ENCODE assay signal across 22 mouse cellular contexts in the genomic region with DNA sequence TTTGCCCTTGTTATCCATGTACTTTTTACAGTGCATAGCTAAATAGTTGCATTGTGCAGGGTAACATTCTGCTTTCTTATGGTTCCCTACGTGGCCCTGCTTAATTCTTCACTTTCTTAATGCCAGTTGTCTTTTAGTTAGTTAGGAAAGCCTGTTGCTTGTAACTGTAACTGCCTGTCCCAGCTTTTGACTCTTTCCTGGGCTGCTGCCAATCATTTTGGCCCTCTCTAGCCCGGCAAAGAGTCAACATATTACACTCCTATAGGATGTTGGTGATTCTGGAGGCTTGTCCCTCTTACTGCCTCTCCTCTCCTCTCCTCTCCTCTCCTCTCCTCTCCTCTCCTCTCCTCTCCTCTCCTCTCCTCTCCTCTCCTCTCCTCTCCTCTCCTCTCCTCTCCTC. TPM values are rescaled to one million over a fixed set of nuclear protein-coding genes. Genes with fewer than 3 reads are reported as not detected.
DNase-seq lines count a peak whose midpoint lies in the region; ATAC-seq and TF ChIP-seq lines count a peak whose summit lies in the region.
"Had no signal": no experiment of that assay in that cellular context is flagged by ENCODE, and none has a peak within 500 bp of the region (broad histone marks: within the 10 kb centered on the region; RNA-seq: fewer than 3 reads in every experiment).

No protein-coding gene starts in this region.

- no peak for ATAC-seq in heart, embryonic 11.5 days (replicated peaks; ENCODE audit: insufficient number of reproducible peaks, low FRiP score, low TSS enrichment)
- no peak for ATAC-seq in forebrain, embryonic 12.5 days (ENCODE audit: low FRiP score)
- ATAC-seq: forebrain, embryonic 14.5 days; hindbrain, postnatal 0 days; intestine, postnatal 0 days had no signal

- H3K36me3 ChIP-seq in heart, adult 2 months (ENCODE audit: control insufficient read depth, insufficient read depth, low read length) = peaks cover 9% of the 10 kb centered on the region
- H3K36me3 ChIP-seq in heart, embryonic 11.5 days (ENCODE audit: control insufficient read depth, insufficient read depth, low read length) = 0 out of 2 replicates have a peak, but pooled peaks cover 2% of the 10 kb centered on the region
- no peaks in the 10 kb centered on the region; the same call in 1 of the 2 replicates for H3K36me3 ChIP-seq in forebrain, embryonic 12.5 days (replicated peaks)
- H3K36me3 ChIP-seq: hindbrain, embryonic 10.5 days; limb, embryonic 12.5 days; liver, embryonic 13.5 days; lung, embryonic 15.5 days; neural tube, embryonic 12.5 days had no signal

- no peak overlapping the region for H3K4me3 ChIP-seq in heart, adult 2 months
- H3K4me3 ChIP-seq in heart, embryonic 11.5 days (ENCODE audit: low read depth, low read length) = no peak overlapping the region
- H3K4me3 ChIP-seq in forebrain, embryonic 12.5 days (replicated peaks) = no peak overlapping the region
- H3K4me3 ChIP-seq: erythroblast, embryonic 14.5 days; hindbrain, embryonic 10.5 days; limb, embryonic 12.5 days; liver, embryonic 13.5 days; lung, embryonic 15.5 days; midbrain, embryonic 12.5 days; neural tube, embryonic 12.5 days had no signal

- no peak for TF ChIP-seq POLR2A in heart, adult 2 months (IDR thresholded peaks at IDR 0.05; ENCODE audit: insufficient read depth, low read depth, low read length)

- 24% methylated on average over 2 of the region's 2 CpGs for WGBS in heart, adult 2 months
- 47% methylated on average over 2 of the region's 2 CpGs for WGBS in heart, embryonic 11.5 days (ENCODE audit: insufficient replicate concordance)
- WGBS in forebrain, embryonic 12.5 days = 81% methylated on average over 2 of the region's 2 CpGs

- no peak overlapping the region for H3K9ac ChIP-seq in heart, adult 2 months (ENCODE audit: low read depth, low read length)
- H3K9ac ChIP-seq in heart, embryonic 11.5 days (ENCODE audit: low read depth, low read length) = no peak overlapping the region
- H3K9ac ChIP-seq in forebrain, embryonic 12.5 days = no peak overlapping the region
- H3K9ac ChIP-seq: limb, embryonic 12.5 days; liver, embryonic 13.5 days; lung, embryonic 15.5 days; midbrain, embryonic 12.5 days; neural tube, embryonic 12.5 days had no signal

- no peaks in the 10 kb centered on the region for H3K9me3 ChIP-seq in heart, embryonic 11.5 days (replicated peaks; ENCODE audit: control insufficient read depth, low read length)
- H3K9me3 ChIP-seq in forebrain, embryonic 12.5 days = no peaks in the 10 kb centered on the region
- H3K9me3 ChIP-seq: G1E; hindbrain, embryonic 10.5 days; limb, embryonic 12.5 days; liver, embryonic 13.5 days; lung, embryonic 15.5 days; midbrain, embryonic 12.5 days; neural tube, embryonic 12.5 days had no signal

- no peak overlapping the region for H3K4me2 ChIP-seq in heart, embryonic 11.5 days
- no peak overlapping the region for H3K4me2 ChIP-seq in forebrain, embryonic 12.5 days
- H3K4me2 ChIP-seq: limb, embryonic 12.5 days; liver, embryonic 13.5 days; lung, embryonic 15.5 days; midbrain, embryonic 12.5 days; neural tube, embryonic 12.5 days had no signal

- H3K27ac ChIP-seq in heart, adult 2 months = peak overlapping the region; percentile 33
- peak overlapping the region; percentile 64 for H3K27ac ChIP-seq in heart, embryonic 11.5 days (ENCODE audit: low read depth, low read length)
- no peak overlapping the region for H3K27ac ChIP-seq in forebrain, embryonic 12.5 days
- H3K27ac ChIP-seq: hindbrain, embryonic 10.5 days; hindbrain, postnatal 0 days; limb, embryonic 12.5 days; liver, embryonic 13.5 days; lung, embryonic 15.5 days; midbrain, embryonic 12.5 days; neural tube, embryonic 12.5 days had no signal

- H3K27me3 ChIP-seq in heart, adult 2 months (ENCODE audit: control insufficient read depth, insufficient read depth, low read length) = no peaks in the 10 kb centered on the region
- no peaks in the 10 kb centered on the region for H3K27me3 ChIP-seq in heart, embryonic 11.5 days (ENCODE audit: control insufficient read depth, insufficient read depth, low read length)
- no peaks in the 10 kb centered on the region for H3K27me3 ChIP-seq in forebrain, embryonic 12.5 days
- H3K27me3 ChIP-seq: limb, embryonic 12.5 days; liver, embryonic 13.5 days; lung, embryonic 15.5 days; midbrain, embryonic 12.5 days; neural tube, embryonic 12.5 days had no signal

- no peaks in the 10 kb centered on the region for H3K79me2 ChIP-seq in heart, adult 2 months (replicated peaks; ENCODE audit: control insufficient read depth, insufficient read depth, low read length)

- peak; percentile 9 for DNase-seq in adrenal gland, postnatal 14 days
- DNase-seq in adrenal gland, adult 8-10 months = no peak
- DNase-seq in heart, adult 2 months = peak in 1 of 2 experiments; percentile 25
- DNase-seq in heart, postnatal 25 days (ENCODE audit: low spot score) = no peak
- peak; percentile 53 to 63 for DNase-seq in heart, postnatal 10 days
- DNase-seq in layer of hippocampus, postnatal 25 days (ENCODE audit: extremely low spot score in 1 of 2, low spot score in 1 of 2) = no peak
- DNase-seq: gastrocnemius, postnatal 14 days; liver, embryonic 13.5 days; thymus, postnatal 14 days had no signal

- peaks cover 2% of the 10 kb centered on the region; the same call in 1 of the 2 replicates for H3K4me1 ChIP-seq in heart, adult 2 months (ENCODE audit: control insufficient read depth, insufficient read depth, low read length)
- H3K4me1 ChIP-seq in heart, embryonic 11.5 days (ENCODE audit: control insufficient read depth, insufficient read depth, low read length) = 0 out of 2 replicates have a peak, but pooled peaks cover 1% of the 10 kb centered on the region
- peaks cover 4% of the 10 kb centered on the region; the same call in 1 of the 2 replicates for H3K4me1 ChIP-seq in forebrain, embryonic 12.5 days
- H3K4me1 ChIP-seq: limb, embryonic 12.5 days; liver, embryonic 13.5 days; lung, embryonic 15.5 days; midbrain, embryonic 12.5 days; neural tube, embryonic 12.5 days had no signal

- no peak for TF ChIP-seq EP300 in heart, adult 2 months (IDR thresholded peaks at IDR 0.05; ENCODE audit: insufficient read depth, low read depth, low read length)

- intact Hi-C loops in heart, adult 2 months (cut with DNase I) = no loop called here
- intact Hi-C loops in heart, postnatal 25 days (cut with DNase I) = no loop called here
- intact Hi-C loops in heart, postnatal 10 days (cut with DNase I) = no loop called here

- no peak for TF ChIP-seq CTCF in heart, adult 2 months (IDR thresholded peaks at IDR 0.05)

RNA-seq across cellular contexts. Expression of gene Gpr22, which starts 7.6 kb away (rescaled TPM):
- 6.3 and 6.7 TPM in 2 replicates for total RNA-seq in adrenal gland, postnatal 14 days (2021)
- total RNA-seq in adrenal gland, adult 8-10 months (2022) = 10 to 100 TPM in 3 of 4 experiments, 1 to 10 TPM in 1; 7.5 to 19.6 (median 12.0) TPM
- 10 to 100 TPM; 19.0 to 29.6 TPM for total RNA-seq in heart, adult 2 months (2021)
- 12.4 and 37.9 TPM in 2 replicates for polyA plus RNA-seq in heart, adult 2 months (2012; rRNA removed)
- 10 to 100 TPM; 19.5 to 20.5 TPM for total RNA-seq in heart, postnatal 25 days (2021)
- polyA plus RNA-seq in heart, embryonic 11.5 days (2014; fragmentation: Nextera tagmentation; extraction: Ambion mirVana) = 17.6 and 19.5 TPM in 2 replicates
- 10 to 100 TPM; 11.7 to 16.0 TPM for total RNA-seq in heart, postnatal 10 days (2021)
- 4.2 and 5.9 TPM in 2 replicates for polyA plus RNA-seq in forebrain, embryonic 12.5 days (2016; fragmentation: Nextera tagmentation; extraction: Ambion mirVana)
- total RNA-seq in layer of hippocampus, postnatal 25 days (2021) = 10 to 100 TPM; 71.5 to 77.9 TPM
- total RNA-seq: gastrocnemius, postnatal 14 days had no signal
- polyA plus RNA-seq: erythroblast, embryonic 14.5 days; G1E; testis, adult 2 months had no signal

RNA-seq across cellular contexts. Expression of gene Cog5, which starts 51.5 kb away (rescaled TPM):
- 35.3 and 35.8 TPM in 2 replicates for total RNA-seq in adrenal gland, postnatal 14 days (2021)
- total RNA-seq in adrenal gland, adult 8-10 months (2022) = 10 to 100 TPM; 42.0 to 59.9 (median 57.2) TPM
- 10 to 100 TPM; 55.8 to 58.3 TPM for total RNA-seq in heart, adult 2 months (2021)
- 24.7 and 48.2 TPM in 2 replicates for polyA plus RNA-seq in heart, adult 2 months (2012; rRNA removed)
- 10 to 100 TPM; 49.6 to 53.9 TPM for total RNA-seq in heart, postnatal 25 days (2021)
- 32.3 and 37.3 TPM in 2 replicates for polyA plus RNA-seq in heart, embryonic 11.5 days (2014; fragmentation: Nextera tagmentation; extraction: Ambion mirVana)
- total RNA-seq in heart, postnatal 10 days (2021) = 10 to 100 TPM; 54.9 to 69.8 TPM
- polyA plus RNA-seq in forebrain, embryonic 12.5 days (2016; fragmentation: Nextera tagmentation; extraction: Ambion mirVana) = 30.2 and 30.8 TPM in 2 replicates
- 10 to 100 TPM; 59.7 to 64.8 TPM for total RNA-seq in layer of hippocampus, postnatal 25 days (2021)

RNA-seq across cellular contexts. Expression of gene Dus4l, which starts 51.5 kb away (rescaled TPM):
- total RNA-seq in adrenal gland, postnatal 14 days (2021) = 5.5 and 8.0 TPM in 2 replicates
- total RNA-seq in adrenal gland, adult 8-10 months (2022) = 1 to 10 TPM; 5.6 to 10.0 (median 9.0) TPM
- 1 to 10 TPM; 7.9 to 8.8 TPM for total RNA-seq in heart, adult 2 months (2021)
- polyA plus RNA-seq in heart, adult 2 months (2012; rRNA removed) = 3.3 and 5.9 TPM in 2 replicates
- total RNA-seq in heart, postnatal 25 days (2021) = 1 to 10 TPM; 7.4 to 8.5 TPM
- 9.0 and 9.6 TPM in 2 replicates for polyA plus RNA-seq in heart, embryonic 11.5 days (2014; fragmentation: Nextera tagmentation; extraction: Ambion mirVana)
- 1 to 10 TPM; 6.8 to 8.9 TPM for total RNA-seq in heart, postnatal 10 days (2021)
- 7.4 and 9.5 TPM in 2 replicates for polyA plus RNA-seq in forebrain, embryonic 12.5 days (2016; fragmentation: Nextera tagmentation; extraction: Ambion mirVana)
- total RNA-seq in layer of hippocampus, postnatal 25 days (2021) = 10 to 100 TPM in 1 of 2 experiments, 1 to 10 TPM in 1; 8.7 to 12.0 TPM

Comparison
In these comparisons a context has a peak if more than half of its experiments do, and no peak if none do; other contexts are left out.
1. DNase-seq: peak in adrenal gland, postnatal 14 days (single experiment) and heart, postnatal 10 days (2 of 2); none in adrenal gland, adult 8-10 months (single experiment), heart, postnatal 25 days (single experiment) and layer of hippocampus, postnatal 25 days (0 of 2).